Mouse (Mus musculus): ENCODE measurements around the gene Klhl10.

Klhl10 gene

DNA sequence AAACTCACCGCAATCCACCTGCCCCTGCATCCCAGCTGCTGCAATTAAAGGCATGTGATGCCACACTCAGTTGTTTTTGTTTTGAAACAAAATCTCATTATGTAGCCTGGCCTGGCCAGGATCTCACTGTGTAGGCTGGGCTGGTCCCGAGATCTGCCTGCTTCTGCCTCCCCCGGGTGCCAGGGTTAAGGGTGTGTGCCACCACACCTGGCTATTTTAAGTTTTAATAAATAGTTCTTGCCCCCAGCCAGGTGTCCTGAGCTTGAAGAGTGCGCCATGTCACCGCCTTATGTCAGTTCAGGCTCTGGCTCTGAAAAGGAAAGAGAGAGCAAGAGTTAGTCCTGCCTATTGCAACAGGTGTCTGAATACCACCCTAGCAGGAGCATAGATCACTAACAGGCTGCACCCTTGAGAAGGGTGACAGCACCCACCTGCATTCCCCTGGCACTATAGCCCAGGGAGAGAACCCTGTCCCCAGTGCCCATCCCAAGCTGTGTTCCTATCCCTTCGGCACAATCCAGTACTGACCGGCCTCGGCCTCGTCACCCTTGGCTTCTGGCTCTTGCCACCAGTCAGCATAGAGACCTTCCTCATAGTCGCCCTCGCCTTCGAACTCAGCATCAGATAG lies 32.8 kb upstream of the Klhl10 start:
- no peak for DNase-seq

DNA sequence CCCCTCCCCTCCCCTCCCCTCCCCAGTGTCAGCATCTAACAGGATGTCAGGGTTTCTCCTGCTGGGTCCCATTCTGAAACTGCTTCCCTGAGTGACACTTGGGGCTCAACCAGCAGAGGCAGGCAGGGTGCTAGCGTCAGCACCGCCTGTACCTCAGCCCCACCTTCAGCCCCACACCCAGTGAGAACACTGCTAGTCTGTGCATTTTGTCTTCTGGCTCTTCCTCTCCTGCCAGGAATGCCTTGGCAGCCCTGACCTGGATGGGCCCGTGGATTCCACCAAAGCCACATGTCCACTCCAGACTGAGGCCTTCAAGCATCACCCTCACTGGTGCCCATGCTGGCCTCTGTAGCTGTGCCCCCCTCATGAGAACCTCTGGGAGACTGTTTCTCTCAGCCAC lies 32.0 kb upstream of the Klhl10 start:
- DNase-seq, result no peak

DNA sequence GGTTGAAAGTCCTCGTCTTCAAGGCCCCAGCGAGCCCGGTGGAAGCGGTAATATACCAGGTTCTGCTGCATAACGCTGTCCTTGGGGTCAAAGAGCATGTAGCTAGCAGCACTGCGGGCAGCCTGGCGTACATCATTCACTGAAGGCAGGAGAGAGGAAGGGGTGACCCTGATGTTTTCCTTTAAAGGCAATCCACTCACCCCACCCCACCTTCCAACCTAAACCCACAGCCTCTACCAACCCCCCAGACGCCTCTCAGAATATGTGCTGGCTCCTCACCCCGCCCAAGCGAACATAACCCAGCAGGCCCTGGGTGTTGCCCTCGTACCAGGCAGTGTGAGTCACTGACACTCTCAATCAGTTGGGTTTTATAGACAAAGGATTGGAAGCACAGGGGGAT lies 30.0 kb upstream of the Klhl10 start:
- DNase-seq, result no peak

DNA sequence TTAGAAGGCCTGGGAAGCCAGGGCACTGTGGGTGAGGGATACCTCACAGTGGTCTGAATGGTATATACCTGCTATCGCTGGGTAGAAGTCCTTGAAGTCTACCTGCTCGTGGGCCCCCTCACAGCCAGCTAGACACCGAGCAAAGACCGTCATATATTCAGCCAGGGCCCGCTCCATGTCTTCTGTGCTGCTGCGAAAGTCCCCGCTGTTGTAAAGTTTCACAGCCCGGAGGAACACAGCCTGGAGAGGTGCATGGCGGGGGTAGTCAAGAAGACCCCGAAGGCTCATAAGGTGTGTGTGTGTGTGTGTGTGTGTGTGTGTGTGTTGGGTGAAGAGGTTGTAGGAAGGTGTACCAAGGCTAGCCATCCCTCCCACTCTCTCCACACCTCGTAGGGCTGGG lies 28.2 kb upstream of the Klhl10 start:
- DNase-seq, result no peak

DNA sequence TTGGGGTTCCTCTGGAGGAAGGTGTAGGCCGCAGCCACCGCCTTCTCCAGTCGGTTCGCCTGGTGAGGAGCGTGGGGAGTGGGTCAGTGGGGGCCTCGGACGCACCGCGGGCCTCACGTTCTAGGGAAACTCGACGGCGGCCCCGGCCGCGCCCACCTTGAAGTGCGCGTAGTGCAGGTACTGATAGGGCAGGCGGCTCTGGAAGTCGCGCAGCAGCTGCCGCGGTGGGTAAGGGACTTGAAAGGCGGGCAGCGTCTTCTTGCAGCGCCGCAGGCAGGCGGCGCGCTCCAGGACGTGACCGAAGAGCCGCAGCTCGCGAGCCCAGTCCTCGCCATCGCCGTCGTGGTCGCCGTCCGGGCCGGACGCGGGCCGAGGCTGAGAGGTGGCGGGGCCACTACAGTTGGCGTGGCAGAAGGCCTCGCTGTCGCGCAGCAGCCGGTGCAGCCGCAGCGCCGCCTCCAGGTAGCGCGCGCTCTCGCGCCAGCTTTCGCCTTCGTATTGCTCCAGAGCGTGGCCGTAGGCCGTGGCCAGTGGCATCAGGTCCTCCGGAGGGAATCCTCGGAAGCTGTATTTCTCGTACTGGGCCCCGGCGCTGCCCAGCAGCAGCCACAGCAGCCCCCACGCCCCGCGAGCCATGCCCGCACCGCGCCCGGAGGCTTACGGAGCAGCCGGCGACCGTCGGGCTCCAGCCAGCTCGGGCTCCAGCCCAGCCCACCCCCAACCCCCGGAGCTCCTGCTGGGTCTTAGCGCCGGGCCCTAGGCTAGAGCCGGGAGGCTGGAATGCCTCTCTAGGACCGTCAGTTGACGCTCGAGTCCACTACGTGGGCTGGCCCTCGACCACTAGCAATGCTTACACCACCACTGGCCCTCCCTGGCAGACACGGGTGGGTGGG lies 27.4 kb upstream of the Klhl10 start, which contains the start of gene P3h4:
Gene P3h4, minus strand, starts transcription at position 816 of the 893 bp plus-strand sequence.
- peak; percentile 92 for DNase-seq

DNA sequence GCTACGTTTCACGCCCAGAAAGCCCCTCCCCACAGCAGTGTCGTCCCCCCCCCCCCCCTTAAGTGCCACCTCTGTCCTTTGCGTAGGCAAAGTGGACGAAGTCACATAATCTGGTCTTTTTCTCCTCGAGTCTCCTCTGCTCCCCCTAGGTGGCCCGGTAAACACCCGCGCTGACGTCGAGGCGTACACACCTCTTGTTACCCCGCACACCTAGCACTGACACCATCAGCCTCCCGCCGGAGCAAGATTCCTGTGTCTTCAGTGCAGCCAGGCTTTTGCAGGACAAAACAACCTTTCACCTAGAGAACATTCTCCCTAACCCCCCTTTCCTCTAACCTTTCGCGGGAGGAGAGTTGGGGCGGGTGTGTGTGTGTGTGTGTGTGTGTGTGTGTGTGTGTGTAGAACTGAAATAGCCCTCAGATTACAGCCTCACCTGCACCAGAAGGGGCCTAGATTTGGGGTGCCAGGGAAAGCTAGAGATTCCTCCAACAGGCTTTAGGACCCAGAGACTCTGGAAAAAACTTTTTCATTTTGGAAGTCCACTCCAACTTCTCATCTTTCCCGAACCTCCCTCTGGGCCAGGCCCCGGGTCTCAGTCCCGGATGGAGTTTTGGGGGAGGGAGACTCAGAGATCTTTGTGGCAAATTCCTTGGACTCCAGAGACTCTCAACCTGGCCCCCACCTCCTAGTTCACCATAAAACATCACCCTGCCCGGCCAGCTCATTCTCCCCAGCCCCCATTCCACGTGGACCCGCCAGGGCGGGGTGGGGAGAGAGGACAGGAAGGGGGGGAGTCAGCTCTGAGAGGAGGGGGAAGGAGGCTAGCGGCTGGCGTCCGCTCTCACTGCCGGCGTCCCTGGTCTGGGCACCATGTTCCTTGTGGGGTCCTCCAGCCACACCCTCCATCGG lies 26.5 kb upstream of the Klhl10 start, which contains the start of gene Fkbp10:
Gene Fkbp10, plus strand, starts transcription at position 784 of the 909 bp plus-strand sequence.
- DNase-seq, result peak; percentile 86

DNA sequence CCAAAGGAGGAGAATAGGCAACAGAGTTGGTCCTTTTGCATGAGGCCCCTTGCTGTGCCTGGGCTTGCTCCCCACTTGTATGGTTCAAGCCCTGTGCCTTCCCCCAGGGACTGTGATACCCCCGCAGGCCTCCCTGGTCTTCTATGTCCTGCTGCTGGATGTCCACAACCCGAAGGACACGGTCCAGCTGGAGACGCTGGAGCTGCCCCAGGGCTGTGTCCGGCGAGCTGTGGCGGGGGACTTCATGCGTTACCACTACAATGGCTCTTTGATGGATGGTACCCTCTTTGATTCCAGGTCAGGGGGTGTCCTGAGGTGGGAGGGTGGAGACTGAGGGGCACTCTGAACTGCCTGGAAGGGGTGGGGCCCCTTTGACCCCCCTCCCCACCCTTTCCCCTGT lies 20.2 kb upstream of the Klhl10 start:
- no peak for DNase-seq

DNA sequence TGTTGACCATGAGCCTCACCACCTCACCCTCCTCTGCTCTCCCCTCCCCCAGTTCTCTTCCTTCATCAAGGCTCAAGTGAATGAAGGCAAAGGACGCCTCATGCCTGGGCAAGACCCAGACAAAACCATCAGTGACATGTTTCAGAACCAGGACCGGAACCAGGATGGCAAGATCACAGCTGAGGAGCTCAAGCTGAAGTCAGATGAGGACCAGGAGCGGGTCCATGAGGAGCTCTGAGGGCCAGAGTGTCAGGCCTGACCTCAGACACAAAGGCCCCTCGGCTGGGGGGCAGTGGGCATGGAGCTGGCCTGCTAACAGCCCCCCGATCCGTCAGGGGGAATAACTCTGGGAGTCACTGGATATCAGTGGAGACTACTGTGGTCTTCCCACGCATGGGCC lies 17.9 kb upstream of the Klhl10 start:
- no peak for DNase-seq

DNA sequence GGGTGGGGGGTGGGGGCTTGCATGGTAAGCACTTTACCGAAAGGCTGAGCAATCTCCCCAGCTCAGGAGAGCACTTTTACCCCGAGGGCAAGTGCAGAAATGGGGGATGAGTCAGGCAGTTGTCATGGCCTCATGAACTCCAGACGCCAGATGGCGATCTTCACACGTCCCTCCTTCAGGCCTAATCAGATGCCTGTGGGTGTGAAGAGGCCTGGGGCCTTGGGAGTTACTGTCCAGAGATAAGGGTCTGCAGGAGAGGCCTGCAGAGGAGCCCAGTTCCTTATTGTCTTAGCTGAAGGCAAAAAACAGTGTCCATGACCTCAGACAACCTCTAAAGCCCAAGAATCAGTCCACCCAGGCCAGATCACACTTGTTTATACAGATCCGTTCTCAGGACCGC lies 15.9 kb upstream of the Klhl10 start:
- peak; percentile 83 for DNase-seq

DNA sequence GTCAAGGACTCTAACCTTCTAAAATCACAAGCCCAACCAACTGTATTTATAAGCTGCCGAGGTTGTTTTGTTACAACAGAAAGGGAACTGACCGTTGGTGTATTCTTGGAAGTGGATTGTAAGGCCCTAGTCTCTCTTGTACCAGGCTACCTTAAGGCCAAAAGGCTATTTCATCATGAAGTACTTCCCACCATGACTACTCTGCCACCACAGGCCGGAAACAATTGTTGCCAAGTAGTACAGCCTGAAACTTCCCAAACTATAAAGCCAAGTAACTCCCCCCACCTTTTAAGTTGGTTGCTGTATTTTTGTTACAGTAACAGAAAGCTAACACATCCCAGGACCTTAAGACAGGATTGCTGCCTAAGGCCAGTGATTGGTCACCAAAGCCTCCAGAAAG lies 14.9 kb upstream of the Klhl10 start:
- no peak for DNase-seq

DNA sequence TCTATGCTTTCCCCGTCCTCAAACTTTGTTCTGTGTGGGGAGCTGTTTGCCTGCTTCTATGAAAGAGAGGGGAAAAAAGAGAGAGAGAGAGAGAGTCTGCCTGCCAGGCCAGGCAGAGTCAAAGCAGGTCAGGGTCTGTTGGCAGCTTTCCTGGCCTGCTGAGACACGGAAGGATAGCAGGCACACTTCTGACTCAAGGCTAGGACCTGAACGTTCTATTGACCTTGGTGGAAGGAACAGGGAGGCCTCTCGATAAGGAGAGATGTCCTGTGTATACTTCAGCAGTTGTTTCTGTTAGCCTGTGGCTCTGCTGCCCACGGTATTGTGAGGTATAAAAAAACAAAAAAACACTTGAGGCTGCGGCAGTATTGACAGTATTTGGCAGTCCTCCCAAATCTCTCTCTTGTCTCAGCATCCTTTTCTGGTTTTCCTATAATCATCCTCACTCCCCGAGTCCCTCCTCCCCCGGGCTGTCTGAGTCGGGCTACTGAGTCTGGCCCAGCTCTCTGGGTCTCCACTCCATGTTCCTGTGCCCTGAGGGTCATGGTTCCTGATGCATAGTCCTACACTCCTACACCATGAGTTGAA lies 13.0 kb upstream of the Klhl10 start:
- no peak for DNase-seq

DNA sequence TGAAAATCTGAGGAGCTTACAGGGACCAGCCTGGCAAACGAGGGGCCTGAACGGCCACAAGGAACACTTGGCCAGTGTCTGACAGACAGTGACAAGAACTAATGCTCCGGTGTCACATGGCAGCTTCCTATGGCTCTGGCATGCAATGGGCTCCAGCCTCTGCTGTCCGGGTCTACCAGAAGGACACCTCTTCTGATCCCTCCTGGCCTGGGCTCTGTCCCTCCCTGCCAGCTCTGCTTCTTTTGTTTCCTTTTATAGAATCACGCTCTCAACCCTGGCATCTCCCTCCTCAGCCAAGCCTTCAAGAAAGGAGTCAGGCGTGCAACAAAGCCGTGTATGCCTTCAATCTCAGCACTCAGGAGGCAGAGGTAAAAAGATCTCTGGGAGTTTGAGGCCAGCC lies 11.7 kb upstream of the Klhl10 start:
- DNase-seq, result no peak

DNA sequence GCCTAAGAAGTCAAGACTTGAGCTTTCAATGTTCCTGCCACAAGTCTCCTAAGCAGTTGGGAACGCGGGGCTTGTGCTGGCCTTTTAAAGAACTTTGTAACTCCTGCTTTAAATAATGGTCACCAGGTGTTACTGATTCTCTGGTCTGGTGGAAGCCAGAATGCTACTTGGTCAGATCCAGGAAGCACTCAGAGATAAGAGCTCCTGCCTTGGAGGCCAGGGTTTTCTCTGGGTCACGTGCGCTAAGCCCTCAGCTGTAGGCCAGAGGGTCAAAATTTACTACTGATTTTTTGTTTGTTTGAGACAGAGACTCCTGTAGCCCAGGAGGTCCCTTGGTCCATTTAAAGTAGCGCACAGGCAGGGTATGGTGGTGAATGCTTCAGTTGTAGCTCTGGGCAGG lies 9.7 kb upstream of the Klhl10 start:
- DNase-seq, result no peak

DNA sequence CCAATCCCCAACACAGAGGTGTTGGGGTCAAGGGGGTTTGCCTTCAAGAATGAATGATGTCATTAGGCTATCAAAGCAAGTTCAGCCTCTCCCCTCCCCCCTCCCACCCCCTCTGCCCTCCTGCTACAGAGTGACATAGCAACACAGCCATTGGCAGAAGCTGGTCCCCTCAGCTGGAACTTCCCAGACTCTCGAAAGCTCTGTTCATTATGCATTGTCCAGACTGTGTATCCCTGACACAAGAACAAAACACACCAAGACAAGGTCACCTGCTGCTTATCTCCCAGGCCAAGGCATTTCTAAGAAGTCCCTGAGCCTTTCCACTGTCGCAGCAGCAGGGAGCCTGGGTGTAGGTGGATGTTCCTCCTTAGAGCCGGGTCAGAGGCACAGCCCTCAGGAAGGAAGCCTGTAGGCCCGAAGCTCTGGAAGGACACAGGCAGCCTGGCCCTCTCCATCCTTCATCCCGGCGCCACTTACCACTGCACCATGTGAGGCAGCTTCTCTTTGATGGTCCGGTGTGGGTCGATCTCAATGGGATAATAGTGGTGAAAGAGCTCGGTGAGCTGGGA lies 6.0 kb upstream of the Klhl10 start:
- DNase-seq, result no peak

DNA sequence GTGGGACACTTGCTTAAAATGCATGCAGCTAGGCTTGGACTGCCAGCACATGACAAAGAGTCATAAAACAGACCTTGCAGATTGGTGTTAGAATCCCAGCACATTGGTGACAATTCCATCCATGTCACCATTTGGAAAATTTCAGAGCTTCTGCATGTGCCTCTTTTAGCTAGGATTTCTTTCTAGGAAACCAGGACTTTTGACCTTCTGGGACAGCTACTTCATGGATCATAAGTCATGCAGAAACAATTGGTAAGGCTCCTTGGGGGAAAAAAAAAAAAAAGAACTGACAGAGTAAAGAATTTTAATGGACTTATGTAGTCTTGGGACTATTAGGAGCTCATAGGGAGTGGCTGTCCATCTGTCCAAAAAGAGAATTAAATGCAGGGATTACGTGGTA lies 3.8 kb upstream of the Klhl10 start:
- DNase-seq, result no peak

DNA sequence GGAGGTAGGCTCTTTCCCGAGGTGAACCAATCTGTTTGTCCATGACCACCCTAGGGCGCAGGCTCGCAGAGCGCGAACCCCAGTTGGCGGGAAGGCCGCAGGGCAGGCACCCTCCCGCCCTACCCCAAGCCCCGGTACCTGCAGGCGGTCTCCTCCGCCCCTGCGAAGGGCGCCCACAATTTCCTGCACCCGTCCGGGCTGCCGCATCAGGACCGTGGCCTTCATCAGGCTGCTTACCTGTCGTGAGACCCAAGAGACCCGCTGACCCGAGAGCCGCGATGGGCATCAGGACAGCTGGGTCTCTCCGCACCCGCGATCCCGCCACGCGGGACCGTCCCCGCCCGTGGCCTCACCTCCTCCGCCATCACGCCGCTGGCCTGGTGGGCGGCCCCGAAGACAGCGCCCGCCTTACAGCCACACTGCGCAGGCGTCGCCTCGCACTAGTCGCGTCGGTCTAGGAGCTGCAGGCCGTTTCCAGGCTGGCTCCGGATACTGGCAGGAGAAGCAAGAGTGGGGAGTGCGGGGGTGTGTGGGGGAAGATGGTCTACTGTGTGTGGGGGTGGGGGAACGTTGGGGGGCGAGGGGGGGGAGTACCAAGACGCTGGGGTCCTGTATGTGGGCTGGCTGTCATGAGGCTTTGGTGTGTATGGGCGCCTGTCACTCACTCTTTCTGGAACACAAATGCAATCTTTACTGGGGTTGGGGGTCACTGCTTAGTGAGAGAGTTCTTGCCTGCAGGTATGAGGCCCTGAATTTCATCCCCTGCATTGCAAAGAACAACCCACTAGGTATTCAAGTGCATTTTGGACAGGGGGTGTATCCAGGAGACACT lies 810 bp upstream of the Klhl10 start:
- peak; percentile 93 for DNase-seq

DNA sequence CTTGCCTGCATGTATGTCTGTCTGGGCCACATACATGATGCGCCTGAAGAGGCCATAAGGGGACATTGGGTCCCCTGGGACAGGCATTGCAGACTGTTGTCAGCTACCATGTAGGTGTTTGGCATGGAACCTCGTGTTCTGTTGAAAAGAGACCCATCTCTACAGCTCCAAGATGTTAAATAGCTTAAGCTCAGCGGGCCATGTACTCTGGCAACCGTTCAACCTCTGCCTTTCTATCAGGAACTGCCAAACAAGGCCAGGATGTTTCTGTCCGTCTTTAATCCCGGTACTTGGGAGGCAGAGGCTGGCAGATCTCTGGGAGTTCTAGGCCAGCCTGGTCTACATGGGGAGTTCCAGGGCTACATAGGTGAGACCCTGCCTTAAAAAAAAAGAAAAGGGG lies 908 bp downstream of the Klhl10 start:
- DNase-seq, result no peak

DNA sequence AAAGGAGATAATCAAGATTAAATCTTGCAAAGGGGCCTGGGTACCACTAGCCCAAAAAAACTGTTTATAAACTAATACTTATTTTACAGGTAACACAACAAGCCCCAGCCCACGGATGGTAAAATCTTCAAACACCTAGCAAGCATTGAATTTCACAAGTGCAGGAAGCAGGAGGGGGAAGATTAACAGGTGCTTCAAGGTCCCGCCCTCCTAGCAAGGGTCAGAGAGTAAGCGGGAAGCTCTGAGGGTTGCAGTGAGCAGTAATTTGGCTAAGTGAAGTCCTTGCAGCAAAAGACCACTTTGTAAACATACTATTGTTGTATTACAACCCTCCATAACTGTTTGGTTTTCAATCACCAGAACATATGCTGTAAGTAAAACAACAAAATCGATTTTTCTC lies 15.5 kb downstream of the Klhl10 start:
- no peak for DNase-seq

DNA sequence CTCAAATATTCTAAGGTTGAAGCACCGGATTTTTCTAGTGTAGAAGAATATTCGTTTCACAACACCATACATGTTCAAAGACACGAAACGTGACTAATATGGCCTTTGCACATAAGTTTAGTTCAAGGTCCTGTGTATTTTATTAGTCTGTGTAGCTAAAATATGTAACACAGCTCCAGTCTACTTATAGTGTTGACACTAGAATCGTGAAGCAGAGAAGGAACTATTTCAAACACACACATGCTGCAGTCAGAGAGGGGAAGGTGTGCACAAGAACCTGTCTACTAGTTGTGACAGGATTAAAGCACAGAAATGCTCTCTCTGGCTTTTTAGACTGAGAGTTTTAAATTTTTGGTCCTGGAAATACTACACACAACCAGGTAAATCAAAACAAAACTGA lies 16.0 kb downstream of the Klhl10 start:
- DNase-seq, result no peak

DNA sequence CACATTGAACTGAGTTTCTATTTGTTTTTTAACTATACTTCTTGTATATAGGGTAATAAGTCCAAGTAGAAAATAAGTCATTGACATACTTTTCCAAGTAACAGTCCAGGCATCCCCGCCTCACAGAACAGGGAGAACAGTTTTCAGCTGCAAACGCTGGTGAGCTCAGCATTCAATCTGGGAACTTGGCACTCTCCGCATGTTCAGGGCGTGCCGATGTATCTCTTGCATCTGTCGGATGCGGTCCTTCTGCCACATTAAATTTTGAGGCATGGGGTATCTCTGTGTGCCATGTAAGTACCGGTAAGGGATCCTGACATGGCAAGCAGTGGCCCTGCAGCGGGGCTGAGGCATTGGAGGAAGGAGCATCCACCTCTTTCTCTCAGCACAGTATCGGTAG lies 21.0 kb downstream of the Klhl10 start:
- DNase-seq, result no peak

DNA sequence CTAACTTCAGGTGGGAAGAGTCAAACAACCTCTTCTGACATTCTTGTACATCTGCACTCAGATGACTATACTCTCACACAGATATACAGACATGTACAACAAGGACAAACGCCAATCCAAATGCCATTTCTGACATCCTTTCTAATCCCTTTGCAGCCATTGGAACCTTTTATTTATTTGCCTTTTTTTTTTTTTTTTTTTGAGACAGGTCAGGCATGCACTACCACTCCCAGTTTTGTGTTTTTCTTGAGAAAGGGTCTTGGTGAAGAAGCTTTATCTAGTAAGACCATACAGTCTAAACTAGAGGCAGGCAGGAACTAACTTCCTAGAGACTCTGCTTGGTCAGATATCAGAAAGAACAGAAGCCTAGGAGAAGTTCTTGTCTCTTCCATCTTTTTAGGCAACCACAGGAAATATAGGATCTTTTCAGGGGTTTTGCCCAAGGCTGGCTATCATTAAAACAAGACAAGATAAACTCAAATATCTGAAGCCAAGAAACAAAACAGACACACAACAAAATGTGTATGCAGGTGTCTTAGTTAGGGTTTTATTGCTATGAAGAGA lies 23.6 kb downstream of the Klhl10 start:
- DNase-seq, result no peak
